12 mouse cellular contexts compared by ENCODE assay signal in genomic region chr4:82587146-82587870, GRCm38 (mm10).
DNase-seq lines count a peak whose midpoint lies in the region; ATAC-seq and TF ChIP-seq lines count a peak whose summit lies in the region.
"Had no signal": no experiment of that assay in that cellular context is flagged by ENCODE, and none has a peak within 500 bp of the region (broad histone marks: within the 10 kb centered on the region; RNA-seq: fewer than 3 reads in every experiment).

No protein-coding gene starts in this region.

- H3K4me2 ChIP-seq in hindbrain, embryonic 15.5 days = peak overlapping the region; percentile 35
- no peak overlapping the region for H3K4me2 ChIP-seq in lung, postnatal 0 days (replicated peaks; ENCODE audit: low read depth, low read length)
- H3K4me2 ChIP-seq: embryonic facial prominence, embryonic 12.5 days; neural tube, embryonic 12.5 days had no signal

- no peak for ATAC-seq in hindbrain, embryonic 15.5 days (ENCODE audit: low FRiP score, low read depth)
- ATAC-seq in lung, postnatal 0 days = no peak

- no peak overlapping the region for H3K9ac ChIP-seq in hindbrain, embryonic 15.5 days
- H3K9ac ChIP-seq in lung, postnatal 0 days (replicated peaks; ENCODE audit: low read depth) = no peak overlapping the region
- H3K9ac ChIP-seq: embryonic facial prominence, embryonic 12.5 days; neural tube, embryonic 12.5 days had no signal

- peaks cover 3% of the 10 kb centered on the region; the same call in 1 of the 2 replicates for H3K4me1 ChIP-seq in testis, adult 2 months (ENCODE audit: control insufficient read depth, insufficient read depth, low read length)
- peaks cover 16% of the 10 kb centered on the region; the same call in 1 of the 2 replicates for H3K4me1 ChIP-seq in hindbrain, embryonic 15.5 days (replicated peaks)
- H3K4me1 ChIP-seq in lung, postnatal 0 days (ENCODE audit: insufficient read depth, low read depth, low read length) = no peaks in the 10 kb centered on the region

- no peaks in the 10 kb centered on the region for H3K27me3 ChIP-seq in testis, adult 2 months (ENCODE audit: control insufficient read depth, insufficient read depth, low read length)
- no peaks in the 10 kb centered on the region for H3K27me3 ChIP-seq in hindbrain, embryonic 15.5 days
- no peaks in the 10 kb centered on the region for H3K27me3 ChIP-seq in lung, postnatal 0 days (replicated peaks; ENCODE audit: insufficient read depth, low read length)
- H3K27me3 ChIP-seq: neural tube, embryonic 12.5 days had no signal

- TF ChIP-seq CTCF in gastrocnemius, adult 2 months (IDR thresholded peaks at IDR 0.05) = no peak
- no peak for TF ChIP-seq CTCF in testis, adult 2 months (IDR thresholded peaks at IDR 0.05; ENCODE audit: control insufficient read depth, insufficient read depth, insufficient replicate concordance, low read depth, low read length)
- no peak for TF ChIP-seq CTCF in lung, postnatal 0 days (IDR thresholded peaks at IDR 0.05)

- intact Hi-C loops in gastrocnemius, adult 2 months (cut with DNase I) = loop anchor here (5.0 kb wide), 2 partner anchors 40 to 80 kb away; no protein-coding TSS in a partner anchor

- WGBS in hindbrain, embryonic 15.5 days = 56% methylated on average over 16 of the region's 16 CpGs
- WGBS in lung, postnatal 0 days = 81% methylated on average over 16 of the region's 16 CpGs

- DNase-seq in gastrocnemius, adult 2 months = no peak
- DNase-seq in gastrocnemius, postnatal 4 days (ENCODE audit: low spot score in 2 of 2) = no peak
- no peak for DNase-seq in testis, postnatal 10 days (ENCODE audit: low spot score)
- DNase-seq in urinary bladder, postnatal 36 days (ENCODE audit: low spot score in 2 of 2) = no peak
- no peak for DNase-seq in lung, postnatal 0 days (ENCODE audit: low spot score)
- no peak for DNase-seq in right cerebral cortex, adult 18-20 months
- DNase-seq: heart, postnatal 4 days; kidney, adult 9 months had no signal

- H3K9me3 ChIP-seq in hindbrain, embryonic 15.5 days = no peaks in the 10 kb centered on the region
- no peaks in the 10 kb centered on the region for H3K9me3 ChIP-seq in lung, postnatal 0 days (ENCODE audit: low read length)
- H3K9me3 ChIP-seq: embryonic facial prominence, embryonic 12.5 days; neural tube, embryonic 12.5 days had no signal

- TF ChIP-seq EP300 in lung, postnatal 0 days (IDR thresholded peaks at IDR 0.05) = no peak

- peak overlapping the region; percentile 49; the same call in 1 of the 2 replicates for H3K27ac ChIP-seq in gastrocnemius, adult 2 months
- H3K27ac ChIP-seq in testis, adult 2 months (ENCODE audit: control insufficient read depth, insufficient read depth, low read depth, low read length) = no peak overlapping the region
- H3K27ac ChIP-seq in hindbrain, embryonic 15.5 days (replicated peaks) = 0 out of 2 replicates have a peak overlapping the region, but pooled peaks have one; percentile 9
- no peak overlapping the region for H3K27ac ChIP-seq in lung, postnatal 0 days (ENCODE audit: low read length)
- H3K27ac ChIP-seq: embryonic facial prominence, embryonic 12.5 days; neural tube, embryonic 12.5 days had no signal

- peak overlapping the region; percentile 11; the same call in 1 of the 2 replicates for H3K4me3 ChIP-seq in gastrocnemius, adult 2 months
- H3K4me3 ChIP-seq in testis, adult 2 months (ENCODE audit: control insufficient read depth, low read depth, low read length) = peak overlapping the region; percentile 77
- H3K4me3 ChIP-seq in hindbrain, embryonic 15.5 days = no peak overlapping the region
- no peak overlapping the region for H3K4me3 ChIP-seq in lung, postnatal 0 days (ENCODE audit: low read depth, low read length)
- H3K4me3 ChIP-seq: embryonic facial prominence, embryonic 12.5 days; neural tube, embryonic 12.5 days had no signal

- no peaks in the 10 kb centered on the region for H3K36me3 ChIP-seq in testis, adult 2 months (ENCODE audit: control insufficient read depth, insufficient read depth, low read length)
- no peaks in the 10 kb centered on the region for H3K36me3 ChIP-seq in hindbrain, embryonic 15.5 days
- H3K36me3 ChIP-seq in lung, postnatal 0 days (ENCODE audit: insufficient read depth, low read length) = no peaks in the 10 kb centered on the region
- H3K36me3 ChIP-seq: embryonic facial prominence, embryonic 12.5 days; neural tube, embryonic 12.5 days had no signal

- TF ChIP-seq POLR2A in testis, adult 2 months (IDR thresholded peaks at IDR 0.05; ENCODE audit: control insufficient read depth, low read depth, low read length) = no peak

Comparison
In these comparisons a context has a peak if more than half of its experiments do, and no peak if none do; other contexts are left out.
1. H3K27ac ChIP-seq: peak in gastrocnemius, adult 2 months (single experiment) and hindbrain, embryonic 15.5 days (single experiment); none in testis, adult 2 months (single experiment) and lung, postnatal 0 days (single experiment).
2. H3K4me3 ChIP-seq: peak in gastrocnemius, adult 2 months (single experiment) and testis, adult 2 months (single experiment); none in hindbrain, embryonic 15.5 days (single experiment) and lung, postnatal 0 days (single experiment).